Mouse (Mus musculus) c-Kit-positive CD71-positive TER-119-negative erythroid progenitor cells, embryonic 14.5 days (primary cell): ENCODE results near the gene Stn1.
A peak's percentile ranks its signal among the peaks of the same experiment; 100 is the strongest.

Source experiments
- DNase-seq: peaks from one replicate; pipeline ENCODE4 v3.0.0-alpha.2; 2013; ENCODE audit warnings: low read depth

Gene Stn1

GRCm38 (mm10) chr19:47542441-47542840 lies 5.1 kb upstream of the Stn1 start:
- DNase-seq, result no peak

DNA sequence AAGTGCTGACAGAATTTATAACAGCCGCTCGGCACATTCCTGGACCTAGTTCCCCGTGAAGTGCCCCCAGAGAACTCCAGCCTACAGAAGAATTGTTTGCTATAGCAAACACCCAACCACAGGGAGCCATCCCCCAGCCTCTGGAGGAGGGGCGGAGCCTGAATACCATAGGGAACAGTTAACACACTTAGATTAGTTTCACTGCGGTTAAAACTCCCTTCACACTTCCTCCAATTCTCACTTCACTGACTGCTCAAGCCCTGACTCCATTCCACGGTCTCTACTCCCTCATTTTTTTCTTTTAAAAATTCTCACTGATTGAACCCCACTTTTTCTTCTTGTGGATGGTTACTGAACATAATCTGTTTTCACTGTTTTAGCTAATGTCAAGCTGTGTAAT lies 1.5 kb upstream of the Stn1 start:
- DNase-seq, result no peak

- DNase-seq, result no peak
Observed at GRCm38 (mm10) chr19:47537879-47538278, 572 bp upstream of the Stn1 start.

DNA sequence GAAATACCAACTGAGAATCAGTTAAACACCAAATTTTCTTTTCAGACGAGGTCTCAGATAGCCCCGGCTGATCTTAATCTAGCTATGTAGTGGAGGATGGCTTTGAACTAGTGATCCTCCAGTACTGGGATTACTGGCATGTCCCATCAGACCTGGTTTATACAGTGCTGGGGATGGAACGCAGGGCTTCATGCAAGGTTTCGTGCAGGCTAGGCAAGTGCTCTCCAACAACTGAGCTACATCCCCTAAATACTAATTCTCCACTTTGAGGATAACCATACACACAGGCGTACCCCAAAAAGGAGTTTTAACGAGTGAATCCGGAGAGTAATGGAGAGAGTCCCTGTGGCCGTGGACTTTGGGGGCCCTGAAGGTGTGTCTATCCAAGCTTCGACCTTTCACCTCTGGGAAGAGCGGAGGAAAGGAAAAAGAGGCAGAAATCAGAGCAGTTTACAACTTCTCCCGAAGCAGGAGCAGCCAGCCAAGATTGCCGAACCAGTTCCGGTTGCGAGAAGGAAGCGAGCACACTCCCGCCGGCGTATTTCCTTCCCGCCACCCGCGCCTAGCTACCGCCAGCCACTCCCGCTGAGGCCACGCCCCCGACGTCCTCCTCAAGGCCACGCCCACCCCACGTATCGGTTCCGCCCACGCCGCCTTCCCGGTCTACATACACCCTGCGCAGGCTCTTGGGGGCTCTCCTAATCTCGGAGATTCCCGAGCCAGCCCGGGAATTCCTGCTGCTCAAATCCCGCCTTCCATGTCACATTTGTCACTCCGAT lies 597 bp downstream of the Stn1 start:
- DNase-seq, result peak; percentile 91

DNA sequence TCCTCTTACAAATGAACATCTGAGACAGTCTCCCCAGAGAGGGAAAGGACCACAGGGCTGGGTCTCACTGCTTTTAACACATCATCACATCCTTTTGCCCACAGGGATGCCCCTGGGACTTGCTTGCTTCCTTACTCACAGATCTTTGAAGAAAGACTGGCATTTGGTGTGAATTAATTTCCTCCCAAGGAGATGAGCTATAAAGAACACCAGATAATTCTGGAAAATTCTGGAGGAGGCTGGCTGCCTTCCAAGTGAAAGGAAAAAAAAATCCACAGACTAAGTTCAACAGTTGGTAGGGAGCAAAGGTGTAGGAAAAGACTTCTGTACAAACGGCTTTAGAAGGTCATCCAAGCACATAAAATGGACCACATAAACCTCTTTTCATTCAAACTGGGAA lies 3.2 kb downstream of the Stn1 start:
- no peak for DNase-seq

- no peak for DNase-seq
Observed at GRCm38 (mm10) chr19:47532449-47532848, 4.9 kb downstream of the Stn1 start.

DNA sequence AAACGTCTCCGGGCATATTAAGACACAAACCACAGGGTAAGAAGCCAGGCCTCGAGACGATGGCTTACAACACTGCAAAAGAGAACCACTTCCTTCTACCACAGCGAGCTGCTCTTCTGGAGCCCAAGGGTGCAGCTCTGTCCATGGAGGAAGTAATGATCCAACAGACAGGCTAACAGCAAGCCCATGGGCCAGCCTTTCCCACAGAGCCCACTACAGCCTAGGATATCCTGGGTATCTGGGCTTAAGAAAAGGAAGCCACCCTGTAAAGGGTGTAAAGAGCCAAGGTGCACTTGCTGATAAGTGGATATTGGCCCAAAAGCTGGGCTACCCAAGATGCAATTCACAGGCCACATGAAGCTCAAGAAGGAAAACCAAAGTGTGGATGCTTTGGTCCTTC lies 6.0 kb downstream of the Stn1 start:
- DNase-seq, result no peak

DNA sequence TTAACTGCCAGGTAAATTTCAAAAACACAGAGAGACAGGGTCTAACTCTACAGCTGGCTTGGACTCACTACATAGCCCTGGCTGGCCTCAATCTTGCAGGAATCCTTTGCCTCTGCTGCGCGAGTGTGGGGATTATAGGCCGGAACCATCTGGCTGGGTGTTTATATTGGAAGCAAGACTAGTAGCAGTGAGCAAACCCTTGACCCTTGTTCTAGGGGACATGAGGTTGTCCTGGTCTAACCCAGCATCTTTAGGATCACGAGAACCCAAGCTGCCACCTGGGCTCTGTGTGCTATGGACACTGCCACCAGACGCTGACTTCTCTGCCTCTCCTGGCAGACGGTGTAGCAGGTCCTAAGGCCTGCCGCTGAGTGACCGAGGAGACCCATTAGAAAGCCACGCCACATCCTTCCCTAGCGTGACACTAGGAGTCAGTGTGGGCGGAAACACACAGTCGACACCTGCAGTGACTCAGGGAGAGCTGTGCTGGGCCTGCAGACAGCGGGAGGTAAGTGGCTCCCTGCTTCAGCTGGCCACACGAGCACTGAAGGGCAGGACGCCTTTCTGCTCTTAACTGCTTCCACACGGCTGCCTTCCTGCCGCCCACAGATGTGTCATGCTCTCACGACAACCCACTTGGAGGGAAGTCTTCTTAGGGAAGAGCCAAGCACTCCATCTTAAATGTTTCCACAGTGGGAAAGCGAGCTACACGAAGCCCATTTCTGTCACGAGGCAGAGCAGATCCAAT lies 10.9 kb downstream of the Stn1 start:
- DNase-seq, result no peak

DNA sequence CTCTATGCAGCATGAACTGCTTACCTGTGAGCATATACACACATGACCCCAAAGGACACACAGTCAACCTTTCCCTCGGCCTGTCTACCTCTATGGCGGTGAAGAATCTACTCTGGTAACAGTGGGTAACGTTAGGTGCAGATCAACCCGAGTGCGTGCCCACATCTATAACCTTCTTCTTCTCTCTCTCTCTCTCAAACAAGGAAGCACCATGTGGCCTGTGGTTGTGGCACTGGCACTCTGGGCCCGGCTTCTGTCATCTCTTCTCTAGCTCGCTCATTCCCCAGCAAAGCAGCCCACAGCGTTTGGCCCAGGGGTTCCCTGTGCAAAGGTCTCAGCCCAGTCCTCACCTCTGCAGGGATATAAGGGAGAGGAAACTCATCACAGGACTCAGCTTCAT lies 12.4 kb downstream of the Stn1 start:
- DNase-seq, result no peak

- no peak for DNase-seq
Observed at GRCm38 (mm10) chr19:47521403-47521802, 15.9 kb downstream of the Stn1 start.

DNA sequence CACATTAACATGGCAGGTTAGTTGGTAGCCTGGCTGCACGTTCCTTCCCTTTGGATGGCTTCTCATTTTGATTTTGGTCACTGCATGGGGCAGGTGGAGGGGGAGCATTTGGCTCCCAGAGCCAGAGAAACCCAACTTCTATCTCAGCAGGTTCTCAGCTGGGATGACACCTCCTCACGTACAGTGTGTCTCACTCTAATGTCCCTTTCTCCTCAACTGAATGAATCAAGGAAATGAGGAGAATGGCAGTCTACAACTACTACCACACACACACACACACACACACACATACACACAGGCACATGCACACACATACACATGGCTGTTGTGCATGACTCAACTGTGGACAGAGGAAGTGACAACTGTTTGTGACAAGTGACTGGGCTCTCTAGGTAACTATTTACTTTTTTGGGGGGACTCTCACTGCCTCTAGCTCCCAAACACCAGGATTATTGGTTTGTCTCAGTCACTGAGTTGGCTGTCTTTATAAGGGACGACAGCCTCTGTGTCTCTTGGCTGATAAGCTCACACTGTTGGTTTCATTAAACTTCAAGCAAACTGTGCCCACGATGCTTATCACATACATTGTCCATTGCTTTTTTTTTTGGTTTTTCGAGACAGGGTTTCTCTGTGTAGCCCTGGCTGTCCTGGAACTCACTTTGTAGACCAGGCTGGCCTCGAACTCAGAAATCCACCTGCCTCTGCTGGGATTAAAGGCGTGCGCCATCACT lies 18.0 kb downstream of the Stn1 start:
- no peak for DNase-seq

DNA sequence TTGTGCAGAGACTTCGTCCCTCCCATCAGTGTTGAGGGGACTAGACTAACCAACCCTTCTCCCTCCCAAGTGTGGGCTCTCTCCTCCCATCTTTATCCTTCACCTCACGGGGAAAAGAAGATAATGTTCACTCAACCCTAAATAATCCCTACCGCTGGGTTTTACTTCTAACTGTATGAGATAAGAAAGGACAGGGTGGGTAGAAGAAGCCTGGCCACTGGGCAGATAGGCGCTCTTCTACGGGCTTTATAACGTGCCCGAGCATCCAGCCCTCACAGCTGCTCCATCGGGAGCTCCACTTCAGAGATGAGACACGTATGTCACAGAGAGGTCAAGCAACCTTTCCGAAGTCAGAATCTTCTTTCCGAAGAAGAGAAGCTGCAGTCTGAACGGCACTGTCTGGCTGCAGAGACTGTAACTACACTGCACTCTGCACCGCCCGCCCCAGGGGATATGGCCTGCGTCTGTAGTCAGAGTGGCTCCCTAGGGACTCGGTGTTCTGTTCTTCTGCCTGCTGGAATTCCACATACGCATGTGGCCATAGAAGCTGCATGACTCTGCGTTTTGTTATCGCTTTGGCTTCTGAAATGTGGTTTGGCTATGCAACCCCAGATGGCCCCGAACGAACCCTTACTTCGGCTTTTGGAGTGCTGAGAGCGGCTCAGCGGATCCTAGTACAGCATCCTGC lies 18.7 kb downstream of the Stn1 start:
- DNase-seq, result peak; percentile 73

DNA sequence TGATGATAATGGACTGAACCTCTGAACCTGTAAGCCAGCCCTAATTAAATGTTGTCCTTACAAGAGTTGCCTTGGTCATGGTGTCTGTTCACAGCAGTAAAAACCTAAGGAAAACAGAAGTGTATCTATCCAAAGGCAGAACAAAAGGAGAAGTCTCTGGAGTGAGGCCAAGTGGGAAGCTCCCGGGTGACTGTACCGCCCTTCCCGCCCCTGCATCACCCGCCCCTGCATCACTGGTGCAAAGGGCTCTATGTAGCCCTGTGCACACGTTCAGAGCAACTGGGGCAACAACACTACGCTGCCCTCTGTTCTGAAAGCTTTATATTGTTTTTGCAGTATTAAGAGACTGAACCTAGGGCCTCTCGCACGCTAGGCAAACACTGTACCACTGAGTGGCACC lies 19.7 kb downstream of the Stn1 start:
- DNase-seq, result no peak

DNA sequence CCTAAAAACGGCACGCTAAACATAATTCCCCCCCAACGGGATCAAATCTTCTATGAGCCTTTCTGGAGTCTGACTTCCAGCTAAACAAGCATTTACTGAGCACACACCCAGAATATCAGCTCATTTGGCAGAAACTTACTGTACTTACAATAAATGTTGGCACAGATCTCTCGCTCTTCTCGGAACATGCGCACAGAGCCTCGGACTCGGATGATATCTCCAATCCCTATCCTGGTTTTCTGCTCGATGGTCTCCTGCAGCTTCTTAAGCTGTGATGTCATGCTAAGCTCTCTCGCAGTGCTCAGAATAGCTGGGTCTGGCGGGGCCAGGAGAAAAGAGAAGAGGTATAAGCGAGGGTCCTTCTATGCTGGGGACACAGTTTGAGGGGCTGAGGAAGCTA lies 20.4 kb downstream of the Stn1 start:
- DNase-seq, result no peak

- DNase-seq, result no peak
Observed at GRCm38 (mm10) chr19:47515091-47515490, 22.2 kb downstream of the Stn1 start.

DNA sequence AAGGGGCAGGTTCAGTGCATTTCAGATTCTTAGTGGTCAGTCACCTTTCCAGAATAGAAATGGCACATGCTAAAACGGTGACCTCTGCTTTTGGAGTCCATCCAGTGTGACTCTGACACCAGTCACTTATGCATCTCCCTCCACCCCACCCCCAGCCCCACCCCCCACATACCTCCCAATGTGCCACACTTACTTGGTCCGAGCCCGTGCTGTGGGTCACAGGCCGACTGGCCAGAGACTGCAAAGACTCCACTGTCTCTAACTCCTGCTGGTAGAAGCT lies 23.7 kb downstream of the Stn1 start:
- DNase-seq, result no peak

GRCm38 (mm10) chr19:47512794-47513617 lies 24.3 kb downstream of the Stn1 start:
- no peak for DNase-seq

- no peak for DNase-seq
Observed at GRCm38 (mm10) chr19:47511958-47512357, 25.3 kb downstream of the Stn1 start.

DNA sequence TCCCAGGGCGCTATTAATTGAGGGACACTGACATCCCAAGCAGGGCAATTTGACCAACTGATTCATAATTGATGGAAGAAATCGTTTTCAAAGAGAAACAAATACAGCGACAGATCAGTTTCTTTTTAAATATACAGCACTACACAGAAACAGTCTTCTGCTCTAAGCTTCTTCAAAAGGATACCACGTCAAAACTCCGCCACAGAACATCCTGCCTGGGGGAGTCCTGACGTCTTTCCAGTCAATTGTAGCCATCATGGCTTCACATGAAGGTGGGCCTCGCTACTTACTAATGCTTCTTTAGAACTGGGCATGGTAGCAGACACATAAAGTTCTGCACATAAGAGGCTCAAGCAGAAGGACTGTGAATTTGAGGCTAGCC lies 26.0 kb downstream of the Stn1 start:
- DNase-seq, result no peak

DNA sequence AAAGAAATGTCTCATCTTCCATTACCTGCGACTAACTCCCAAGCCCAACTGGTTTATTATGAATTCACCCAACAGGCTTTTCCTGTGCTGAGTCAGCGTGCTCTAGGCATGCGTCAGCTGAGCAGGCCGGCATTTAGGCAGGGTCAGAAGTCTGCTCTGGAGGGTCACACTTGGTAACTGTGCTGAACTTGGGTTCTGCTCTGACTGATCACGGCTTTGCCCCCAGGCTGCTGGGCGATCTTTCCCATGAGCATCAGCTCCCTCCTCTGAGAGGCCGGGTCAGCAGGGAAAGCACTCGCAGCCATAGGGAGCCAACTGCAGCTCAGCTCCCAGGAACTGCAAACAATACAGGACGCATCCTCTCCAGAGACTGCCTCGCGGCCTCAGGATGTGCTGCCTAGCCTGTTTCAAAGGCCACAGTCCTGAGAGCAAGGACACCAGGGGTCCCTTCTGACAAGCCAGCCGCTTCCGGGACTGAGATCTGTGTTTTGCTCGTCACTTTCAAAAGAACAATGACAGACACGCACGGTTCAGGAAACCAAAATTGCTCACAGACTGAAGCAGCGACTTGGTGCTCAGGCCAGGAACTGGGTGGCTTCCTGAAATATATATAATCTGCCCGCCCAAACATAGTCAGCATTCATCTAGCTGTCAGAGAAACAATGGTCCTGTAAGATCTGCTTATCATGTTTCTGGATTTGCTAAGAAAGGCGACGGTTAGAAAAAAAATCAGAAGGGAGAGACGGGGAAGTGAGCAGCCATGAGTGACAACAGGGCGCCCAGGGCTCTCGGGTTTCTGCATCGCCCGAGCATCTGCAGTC lies 26.6 kb downstream of the Stn1 start:
- no peak for DNase-seq

DNA sequence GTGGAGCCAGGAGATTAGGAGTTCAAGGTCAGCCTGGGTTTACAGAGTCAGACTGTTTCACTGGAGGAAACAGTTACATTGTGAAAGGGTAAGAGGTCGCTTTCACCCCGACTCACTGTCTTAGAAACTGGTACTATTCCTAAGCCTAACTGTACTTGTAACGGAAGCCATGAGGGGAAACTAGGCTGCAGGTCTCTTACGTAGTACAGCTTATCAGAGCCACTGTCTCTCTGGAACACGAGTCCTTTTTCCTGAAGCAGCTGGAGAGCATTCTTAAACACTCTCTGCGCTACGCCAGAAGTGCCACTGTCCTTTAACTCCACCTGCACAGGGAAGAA lies 27.2 kb downstream of the Stn1 start:
- DNase-seq, result no peak
